Mouse (Mus musculus): Measurements from ENCODE around the gene Arpc5l. TPM values are rescaled to one million over a fixed set of nuclear protein-coding genes. Genes with fewer than 3 reads are reported as not detected.
A peak's percentile ranks its signal among the peaks of the same experiment; 100 is the strongest.

The Arpc5l gene
- polyA plus RNA-seq, 1 experiment from 2014 or later = 126 TPM

- Histone ChIP-seq H3K9me3 (no peaks in the 10 kb centered on the region), H3K27me3 (no peaks in the 10 kb centered on the region), H3K4me2 (no peak overlapping the region), H3K4me3 (no peak overlapping the region), H3K4me1 (peaks cover 13% of the 10 kb centered on the region), H3K9ac (no peak overlapping the region), H3K27ac (no peak overlapping the region), H3K36me3 (peaks cover 50% of the 10 kb centered on the region)
- no peak for ATAC-seq (ENCODE audit: borderline replicate concordance, extremely low read depth, low FRiP score, low TSS enrichment)
- WGBS = 87% methylated on average over 7 of the region's 7 CpGs
These were observed 7.7 kb downstream of the Arpc5l start for GRCm38 (mm10) chr2:39012768-39013279.

GRCm38 (mm10) chr2:39016581-39016980, 11.4 kb downstream of the Arpc5l start:
- Histone ChIP-seq H3K4me1 (no peaks in the 10 kb centered on the region), H3K27me3 (no peaks in the 10 kb centered on the region), H3K27ac (no peak overlapping the region), H3K4me2 (no peak overlapping the region), H3K4me3 (no peak overlapping the region), H3K36me3 (peaks cover 79% of the 10 kb centered on the region), H3K9ac (no peak overlapping the region), H3K9me3 (no peaks in the 10 kb centered on the region)
- ATAC-seq (ENCODE audit: borderline replicate concordance, extremely low read depth, low FRiP score, low TSS enrichment) = no peak
- WGBS = 69% methylated on average over 3 of the region's 3 CpGs

GRCm38 (mm10) chr2:39020004-39020403, 14.9 kb downstream of the Arpc5l start:
- ATAC-seq (ENCODE audit: borderline replicate concordance, extremely low read depth, low FRiP score, low TSS enrichment) = no peak
- H3K27ac ChIP-seq = no peak overlapping the region
- H3K36me3 ChIP-seq = peaks cover 82% of the 10 kb centered on the region
- H3K4me1 ChIP-seq = no peaks in the 10 kb centered on the region
- H3K9me3 ChIP-seq = no peaks in the 10 kb centered on the region
- no peak overlapping the region for H3K4me2 ChIP-seq
- 87% methylated on average over 1 of the region's 1 CpGs for WGBS
- H3K9ac ChIP-seq = no peak overlapping the region
- H3K4me3 ChIP-seq = no peak overlapping the region
- H3K27me3 ChIP-seq = no peaks in the 10 kb centered on the region

- 100% methylated on average over 1 of the region's 1 CpGs for WGBS
- Histone ChIP-seq H3K4me2 (no peak overlapping the region), H3K4me1 (no peaks in the 10 kb centered on the region), H3K9me3 (no peaks in the 10 kb centered on the region), H3K27ac (no peak overlapping the region), H3K36me3 (peaks cover 65% of the 10 kb centered on the region), H3K4me3 (no peak overlapping the region), H3K9ac (no peak overlapping the region), H3K27me3 (no peaks in the 10 kb centered on the region)
- no peak for ATAC-seq (ENCODE audit: borderline replicate concordance, extremely low read depth, low FRiP score, low TSS enrichment)
These were observed 26.5 kb downstream of the Arpc5l start for GRCm38 (mm10) chr2:39031611-39032010.

GRCm38 (mm10) chr2:39040215-39040614, 35.1 kb downstream of the Arpc5l start:
- WGBS = 88% methylated on average over 1 of the region's 1 CpGs
- Histone ChIP-seq H3K4me1 (no peaks in the 10 kb centered on the region), H3K9ac (no peak overlapping the region), H3K4me2 (no peak overlapping the region), H3K36me3 (peaks cover 64% of the 10 kb centered on the region), H3K9me3 (no peaks in the 10 kb centered on the region), H3K27me3 (no peaks in the 10 kb centered on the region), H3K27ac (no peak overlapping the region), H3K4me3 (no peak overlapping the region)
- ATAC-seq (ENCODE audit: borderline replicate concordance, extremely low read depth, low FRiP score, low TSS enrichment) = no peak

GRCm38 (mm10) chr2:39048515-39048914, 43.4 kb downstream of the Arpc5l start:
- Histone ChIP-seq H3K9ac (no peak overlapping the region), H3K27ac (no peak overlapping the region), H3K4me3 (no peak overlapping the region), H3K4me2 (no peak overlapping the region), H3K27me3 (no peaks in the 10 kb centered on the region), H3K9me3 (no peaks in the 10 kb centered on the region), H3K36me3 (peaks cover 62% of the 10 kb centered on the region), H3K4me1 (no peaks in the 10 kb centered on the region)
- ATAC-seq (ENCODE audit: borderline replicate concordance, extremely low read depth, low FRiP score, low TSS enrichment) = no peak
- 88% methylated on average over 1 of the region's 1 CpGs for WGBS

GRCm38 (mm10) chr2:39064687-39065399, 59.7 kb downstream of the Arpc5l start:
- peak overlapping the region; percentile 85 for H3K9ac ChIP-seq
- H3K4me3 ChIP-seq = peak overlapping the region; percentile 94
- ATAC-seq (ENCODE audit: borderline replicate concordance, extremely low read depth, low FRiP score, low TSS enrichment) = peak; percentile 82
- H3K27me3 ChIP-seq = no peaks in the 10 kb centered on the region
- peak overlapping the region; percentile 85 for H3K4me2 ChIP-seq
- no peaks in the 10 kb centered on the region for H3K9me3 ChIP-seq
- peaks cover 6% of the 10 kb centered on the region; the same call in 1 of the 2 replicates for H3K4me1 ChIP-seq
- H3K27ac ChIP-seq = peak overlapping the region; percentile 89
- WGBS = 3% methylated on average over 24 of the region's 25 CpGs
- peaks cover 10% of the 10 kb centered on the region; the same call in 1 of the 2 replicates for H3K36me3 ChIP-seq

Other genes starting within 250 kb of the Arpc5l start
- gene Nr6a1, start 77.7 kb upstream of the Arpc5l start, polyA plus RNA-seq (2015; fragmentation: Nextera tagmentation; extraction: Ambion mirVana) = 0.79 and 1.6 TPM in 2 replicates
- gene Olfml2a, start 73.4 kb upstream of the Arpc5l start, polyA plus RNA-seq (2015; fragmentation: Nextera tagmentation; extraction: Ambion mirVana) = 4.8 and 5.6 TPM in 2 replicates
- 1.4 and 2.1 TPM in 2 replicates for gene Wdr38, start 7.9 kb upstream of the Arpc5l start, polyA plus RNA-seq (2015; fragmentation: Nextera tagmentation; extraction: Ambion mirVana)
- gene Rpl35, start 276 bp downstream of the Arpc5l start, polyA plus RNA-seq (2015; fragmentation: Nextera tagmentation; extraction: Ambion mirVana) = 831 and 909 TPM in 2 replicates
- gene Golga1, start 60.2 kb downstream of the Arpc5l start, polyA plus RNA-seq (2015; fragmentation: Nextera tagmentation; extraction: Ambion mirVana) = 24.9 TPM in 2 replicates
- 8.6 and 9.4 TPM in 2 replicates for gene Scai, start 185.4 kb downstream of the Arpc5l start, polyA plus RNA-seq (2015; fragmentation: Nextera tagmentation; extraction: Ambion mirVana)
- 79.8 and 81.3 TPM in 2 replicates for gene Ppp6c, start 221.1 kb downstream of the Arpc5l start, polyA plus RNA-seq (2015; fragmentation: Nextera tagmentation; extraction: Ambion mirVana)

All from lung, embryonic 15.5 days (tissue).